Mouse (Mus musculus) thymus, postnatal 25 days (tissue): ENCODE measurements around the gene Arhgap40.
A peak's percentile ranks its signal among the peaks of the same experiment; 100 is the strongest.

Experiments
- DNase-seq: peaks from one replicate; pipeline ENCODE4 v3.0.0; 2022

The Arhgap40 gene

GRCm38 (mm10) chr2:158554366-158554765 lies 41.8 kb downstream of the Arhgap40 start:
- no peak for DNase-seq

- no peak for DNase-seq
Measured at GRCm38 (mm10) chr2:158555252-158555651, 42.7 kb downstream of the Arhgap40 start.

- no peak for DNase-seq
Measured at GRCm38 (mm10) chr2:158555812-158556211, 43.2 kb downstream of the Arhgap40 start.

- peak; percentile 75 for DNase-seq
Measured at GRCm38 (mm10) chr2:158556225-158556624, 43.6 kb downstream of the Arhgap40 start.

GRCm38 (mm10) chr2:158556750-158557149 lies 44.2 kb downstream of the Arhgap40 start:
- DNase-seq, result no peak

- DNase-seq, result no peak
Measured at GRCm38 (mm10) chr2:158559945-158560344, 47.3 kb downstream of the Arhgap40 start.

- no peak for DNase-seq
Measured at GRCm38 (mm10) chr2:158560801-158561200, 48.2 kb downstream of the Arhgap40 start.

GRCm38 (mm10) chr2:158561371-158562144 lies 49.0 kb downstream of the Arhgap40 start:
- no peak for DNase-seq

GRCm38 (mm10) chr2:158570421-158571081 lies 58.0 kb downstream of the Arhgap40 start:
- DNase-seq, result peak; percentile 32

GRCm38 (mm10) chr2:158579979-158580378 lies 67.4 kb downstream of the Arhgap40 start:
- DNase-seq, result no peak

- no peak for DNase-seq
Measured at GRCm38 (mm10) chr2:158584621-158585358, 72.2 kb downstream of the Arhgap40 start.

- no peak for DNase-seq
Measured at GRCm38 (mm10) chr2:158588524-158589271, 76.1 kb downstream of the Arhgap40 start.

- no peak for DNase-seq
Measured at GRCm38 (mm10) chr2:158590495-158590894, 77.9 kb downstream of the Arhgap40 start.

GRCm38 (mm10) chr2:158591286-158591685 lies 78.7 kb downstream of the Arhgap40 start:
- no peak for DNase-seq

- no peak for DNase-seq
Measured at GRCm38 (mm10) chr2:158593371-158593770, 80.8 kb downstream of the Arhgap40 start.

- DNase-seq, result no peak
Measured at GRCm38 (mm10) chr2:158595103-158595502, 82.5 kb downstream of the Arhgap40 start.

GRCm38 (mm10) chr2:158595577-158595976 lies 83.0 kb downstream of the Arhgap40 start:
- no peak for DNase-seq

GRCm38 (mm10) chr2:158596803-158597202 lies 84.2 kb downstream of the Arhgap40 start:
- DNase-seq, result no peak
